In genomic region chr15:84366574-84366989, GRCm38 (mm10) we compare ENCODE assay signal across 12 mouse cellular contexts. TPM values are rescaled to one million over a fixed set of nuclear protein-coding genes. Genes with fewer than 3 reads are reported as not detected.
A peak's percentile ranks its signal among the peaks of the same experiment; 100 is the strongest.
DNase-seq lines count a peak whose midpoint lies in the region.
"Had no signal": no experiment of that assay in that cellular context is flagged by ENCODE, and none has a peak within 500 bp of the region (broad histone marks: within the 10 kb centered on the region; RNA-seq: fewer than 3 reads in every experiment).

No protein-coding gene starts in this region.

- peak; percentile 25 for DNase-seq in gastrocnemius, postnatal 14 days
- DNase-seq in gastrocnemius, adult 8-10 months (ENCODE audit: low spot score in 2 of 2) = no peak
- DNase-seq in brain, adult 2 months (ENCODE audit: low read depth, low spot score) = peak; percentile 66
- DNase-seq in cerebellum, postnatal 25 days = peak; percentile 70 to 78
- peak; percentile 42 to 67 for DNase-seq in left cerebral cortex, postnatal 25 days (ENCODE audit: low spot score in 2 of 2)
- DNase-seq in Muller cell, postnatal 12 days (ENCODE audit: inconsistent ontology term) = no peak
- no peak for DNase-seq in heart, postnatal 14 days
- DNase-seq in ovary, postnatal 36 days (ENCODE audit: low spot score) = no peak
- DNase-seq: adrenal gland, postnatal 10 days; gastrocnemius, postnatal 10 days; heart, postnatal 36 days; kidney, adult 2 months had no signal

- intact Hi-C loops in gastrocnemius, postnatal 14 days (cut with DNase I; ENCODE audit: low total_unique reads) = no loop called here
- intact Hi-C loops in left cerebral cortex, postnatal 25 days (cut with DNase I) = no loop called here
- intact Hi-C loops in heart, postnatal 14 days (cut with DNase I) = no loop called here

RNA-seq across cellular contexts. Expression of gene Parvg, which starts 42.8 kb away (rescaled TPM):
- 1 to 10 TPM; 1.2 to 1.5 TPM for total RNA-seq in gastrocnemius, postnatal 14 days (2021)
- under 1 TPM; 0.16 to 0.47 (median 0.22) TPM for total RNA-seq in gastrocnemius, adult 8-10 months (2022)
- total RNA-seq in left cerebral cortex, postnatal 25 days (2021) = 1 to 10 TPM; 4.6 to 6.3 TPM
- 1 to 10 TPM; 2.1 to 5.2 TPM for total RNA-seq in heart, postnatal 14 days (2021)

Comparison
In these comparisons a context has a peak if more than half of its experiments do, and no peak if none do; other contexts are left out.
1. DNase-seq: peak in gastrocnemius, postnatal 14 days (single experiment), brain, adult 2 months (single experiment), cerebellum, postnatal 25 days (2 of 2) and left cerebral cortex, postnatal 25 days (2 of 2); none in gastrocnemius, adult 8-10 months (0 of 2), Muller cell, postnatal 12 days (single experiment), heart, postnatal 14 days (0 of 2) and ovary, postnatal 36 days (single experiment).